Mouse (Mus musculus) frontal cortex, postnatal 14 days (tissue): ENCODE measurements at regions not wholly inside any gene's neighbourhood (a gene's known extent, or its start where the extent isn't known, plus 50 kb on each side); places are given as distances from the start of the nearest gene placed in this dataset.

Experiments
- DNase-seq, 2 experiments: peaks; one replicate each; pipeline ENCODE4 v3.0.0; 2022; ENCODE audit warnings: low spot score in 2 of 2

DNA sequence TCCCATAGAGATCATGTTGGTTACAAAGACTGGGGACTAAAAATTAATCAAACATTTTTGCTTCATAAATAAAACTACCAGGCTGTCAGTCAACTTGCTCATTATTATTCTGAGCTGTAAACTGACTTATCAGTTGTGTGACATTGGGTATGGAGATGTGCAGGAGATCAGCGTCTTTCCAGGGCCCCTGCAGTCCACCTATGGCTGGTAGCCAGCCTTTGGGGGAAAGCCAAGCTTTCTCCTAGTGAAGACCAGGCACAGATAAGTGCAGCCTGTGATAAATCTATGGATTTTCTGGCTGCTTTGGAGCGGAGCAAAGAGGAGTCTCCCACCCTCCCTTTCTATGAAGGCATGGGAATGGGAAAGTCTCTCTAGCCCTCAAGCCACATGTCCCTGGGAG, 172.0 kb upstream of the Glra1 start:
- DNase-seq = no peak

DNA sequence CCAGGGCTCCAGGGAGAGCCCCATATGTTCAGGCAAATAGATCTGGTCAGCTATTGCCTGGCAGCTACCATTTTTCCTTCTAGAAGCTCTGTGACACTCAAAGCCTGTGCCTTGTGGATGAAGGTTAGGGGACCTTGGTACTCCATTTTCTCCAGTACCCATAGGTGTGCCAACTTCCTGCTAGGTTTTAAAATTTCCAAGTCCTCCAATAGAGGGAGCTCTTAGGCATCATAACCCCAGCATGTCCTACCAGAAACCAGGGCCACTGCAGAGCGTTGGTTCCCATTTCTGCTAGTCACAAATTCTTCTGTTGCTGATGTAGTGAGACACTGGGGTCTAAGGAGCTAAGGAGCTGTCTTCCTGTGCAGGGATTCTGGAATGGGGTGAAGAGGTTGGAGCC, 165.3 kb upstream of the Glra1 start:
- no peak for DNase-seq

DNA sequence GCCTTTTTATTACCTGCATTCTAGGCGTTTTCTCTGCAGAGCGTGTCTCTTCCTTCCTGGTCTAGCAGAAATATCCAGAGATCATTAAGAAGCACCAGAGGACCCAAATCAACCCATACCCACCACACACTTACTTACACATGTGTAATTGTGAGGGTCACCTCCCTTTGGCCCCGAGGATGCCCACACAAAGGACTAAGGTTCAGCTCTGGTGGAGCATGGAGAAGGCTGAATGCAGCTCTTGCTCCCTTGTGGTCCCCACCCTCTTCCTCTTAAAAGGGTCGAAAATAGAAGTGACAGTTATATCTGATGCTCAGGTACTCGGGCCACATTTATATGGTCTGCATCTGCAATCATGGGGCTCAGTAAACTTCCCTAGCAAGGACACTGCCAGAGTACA, 164.5 kb upstream of the Glra1 start:
- DNase-seq = no peak

DNA sequence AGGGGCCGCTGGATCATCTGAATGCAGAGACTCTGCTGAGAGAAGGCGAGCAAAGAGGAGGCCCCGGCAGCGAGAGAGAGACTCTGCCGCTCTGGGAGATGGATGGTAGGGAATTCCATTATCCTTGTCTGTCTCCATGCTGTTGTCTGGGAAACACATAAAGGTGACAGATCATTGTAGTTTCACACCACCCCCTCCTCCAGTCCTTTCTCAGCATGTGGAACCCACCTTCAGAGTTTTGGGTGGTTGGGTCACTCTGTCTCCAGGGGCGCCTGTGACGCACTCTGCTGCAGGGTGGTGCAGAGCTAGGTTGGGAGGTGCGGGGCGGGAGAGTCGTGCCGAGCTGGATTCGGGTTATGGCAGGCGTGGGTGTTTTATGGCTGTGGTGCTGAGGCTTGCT, 164.1 kb upstream of the Glra1 start:
- DNase-seq = no peak

DNA sequence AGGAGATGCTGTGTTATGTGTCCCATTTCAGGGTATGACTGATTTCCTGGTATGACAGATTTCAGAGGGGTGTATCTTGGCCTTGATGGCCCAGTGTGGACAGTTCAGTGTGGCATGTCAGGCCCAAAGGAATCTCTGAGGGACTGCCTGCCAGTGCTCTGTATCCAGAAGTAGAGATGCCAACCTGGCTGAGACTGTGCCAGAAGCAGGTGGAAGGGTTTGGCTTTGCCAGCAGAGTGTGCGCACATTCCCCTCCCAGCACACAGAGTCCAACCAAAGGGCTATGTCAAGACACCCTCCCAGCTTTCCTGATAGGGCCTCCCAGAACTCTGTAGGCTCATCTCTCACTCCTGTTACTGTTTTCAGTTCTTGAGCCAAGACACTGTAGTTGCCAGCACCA, 156.8 kb upstream of the Glra1 start:
- no peak for DNase-seq
